Mouse (Mus musculus) telencephalon, adult 2 months (tissue): Measurements from ENCODE around the gene Adnp.
"Not testable (repeated sequence)": the region's sequence is repeated elsewhere in the genome, so short reads cannot be mapped to it uniquely, and the experiment has no call there.

Experiments used
- DNase-seq: peaks from one replicate; pipeline ENCODE4 v3.0.0-alpha.2; 2011; ENCODE audit warnings: low read depth, low spot score

Gene Adnp

GRCm38 (mm10) chr2:168205681-168206631, 956 bp downstream of the Adnp start:
- DNase-seq = no peak

DNA sequence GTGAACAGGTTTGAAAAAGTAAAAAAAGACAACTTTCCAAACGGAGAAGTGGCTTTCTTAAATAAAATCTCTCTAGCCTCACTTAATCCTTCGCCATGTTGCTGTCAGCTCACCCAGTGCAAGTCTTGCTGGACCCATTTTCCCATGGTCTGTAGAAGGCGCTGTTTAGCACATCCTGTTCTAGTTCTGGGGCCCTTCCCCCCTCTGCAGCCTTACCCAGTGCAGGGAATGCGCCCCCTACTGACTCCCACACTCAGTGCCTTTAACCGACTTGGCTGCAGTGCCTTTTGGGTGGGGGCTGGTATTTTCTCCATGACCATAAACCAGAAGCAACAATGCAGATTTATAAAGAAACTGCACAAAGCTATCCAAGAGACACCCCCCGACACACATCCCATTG, 1.6 kb downstream of the Adnp start:
- peak; percentile 95 for DNase-seq

GRCm38 (mm10) chr2:168204476-168204999, 2.4 kb downstream of the Adnp start:
- DNase-seq = no peak

- DNase-seq = no peak
These were observed 6.8 kb downstream of the Adnp start for GRCm38 (mm10) chr2:168200014-168200691.

DNA sequence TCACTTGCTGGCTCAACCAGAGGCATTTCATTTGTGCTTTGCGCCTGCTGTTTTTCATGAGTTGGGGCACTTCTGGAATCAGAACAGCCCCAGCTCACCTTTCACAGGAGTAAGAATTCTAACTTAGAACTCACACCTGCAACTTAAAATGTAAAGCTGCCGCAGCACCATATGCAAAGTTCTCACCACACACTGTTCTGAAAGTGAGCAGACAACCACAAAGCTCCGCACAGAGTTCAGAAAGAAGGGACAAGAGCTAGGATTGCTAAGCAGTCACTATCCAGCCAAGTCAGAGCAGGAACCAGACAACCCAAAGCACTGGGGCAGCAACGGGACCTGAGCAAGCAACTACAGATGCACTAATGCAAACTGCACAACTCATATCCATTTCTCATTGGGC, 7.4 kb downstream of the Adnp start:
- no peak for DNase-seq

DNA sequence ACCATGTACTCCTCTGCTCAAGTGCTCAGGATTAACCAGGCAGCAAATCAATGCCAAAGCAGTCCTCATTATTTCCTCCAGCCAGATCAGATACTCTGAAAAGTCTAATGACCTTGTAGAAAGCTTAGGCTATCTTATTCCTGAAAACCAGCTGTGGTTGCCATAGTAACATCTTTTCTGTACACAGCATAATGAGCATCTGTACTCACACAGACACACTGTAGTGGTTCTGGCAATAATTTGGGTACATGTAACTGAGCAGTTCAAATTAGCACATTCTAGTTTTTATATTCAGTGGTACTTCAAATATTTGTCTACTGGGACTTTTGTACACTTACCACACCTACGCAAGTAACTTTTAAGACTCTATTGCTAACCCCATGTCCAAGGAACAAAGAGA, 8.5 kb downstream of the Adnp start:
- DNase-seq = no peak

DNA sequence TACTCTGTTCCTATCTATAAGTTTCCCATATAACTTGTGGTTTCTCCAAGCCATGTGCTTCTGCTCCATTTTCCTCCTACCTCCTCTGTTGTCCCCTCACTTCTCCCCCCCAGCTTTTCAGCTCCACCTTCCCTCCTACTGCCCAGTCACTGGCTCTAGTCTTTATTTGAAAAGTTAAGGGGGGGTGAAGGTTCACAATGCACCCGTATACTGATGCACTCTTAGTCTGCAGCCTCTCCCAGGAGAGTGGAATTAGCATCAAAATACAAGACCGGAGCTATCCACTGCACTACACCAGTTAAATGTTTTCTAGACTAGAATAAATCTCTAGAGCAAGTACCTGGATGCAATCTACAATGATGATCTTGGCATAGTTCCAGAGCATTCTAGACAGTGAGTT, 11.2 kb downstream of the Adnp start:
- no peak for DNase-seq

- no peak for DNase-seq
These were observed 13.2 kb downstream of the Adnp start for GRCm38 (mm10) chr2:168193685-168194084.

GRCm38 (mm10) chr2:168191856-168192255, 15.1 kb downstream of the Adnp start:
- DNase-seq = no peak

GRCm38 (mm10) chr2:168175946-168176345, 31.0 kb downstream of the Adnp start:
- DNase-seq = no peak

DNA sequence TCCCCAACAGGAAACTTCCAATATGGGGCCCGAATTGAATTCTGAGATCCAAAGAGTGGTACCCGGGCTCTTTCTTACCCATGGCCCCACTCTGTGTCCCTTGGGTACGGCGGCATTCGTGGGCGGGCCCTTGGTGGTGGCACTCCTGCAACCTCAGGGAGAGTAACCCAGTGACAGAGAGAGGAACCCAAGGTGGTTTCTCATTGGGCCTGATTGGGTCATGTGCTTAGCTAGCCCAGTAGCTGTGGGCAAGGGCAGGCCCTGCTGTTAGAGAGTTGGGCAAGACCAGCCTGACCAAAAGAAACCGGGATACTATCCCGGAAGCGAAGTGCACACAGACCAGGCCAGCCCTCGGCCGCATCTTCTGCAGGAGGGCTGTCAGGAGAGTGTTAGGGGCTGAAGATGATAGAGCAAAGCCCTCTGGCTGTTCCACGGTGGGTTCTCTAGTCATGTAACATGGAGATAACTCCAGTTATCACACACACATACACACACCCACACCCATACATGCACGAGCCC, 36.7 kb downstream of the Adnp start:
- no peak for DNase-seq

DNA sequence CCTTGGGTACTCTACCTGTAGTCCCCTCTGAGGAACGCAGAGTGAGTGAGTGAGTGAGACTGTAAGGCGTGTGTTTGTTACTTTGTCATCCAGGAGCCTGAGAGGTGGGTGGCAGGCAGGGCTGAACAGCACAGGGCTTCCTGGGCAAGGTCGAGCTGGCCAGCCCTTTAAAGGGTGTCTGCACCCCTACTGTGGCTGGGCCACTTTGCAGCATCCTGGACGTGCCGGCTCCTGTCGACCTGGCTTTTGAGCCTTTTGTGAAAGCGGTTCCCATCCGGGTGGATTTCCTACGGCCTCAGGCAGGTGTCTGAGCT, 37.2 kb downstream of the Adnp start:
- no peak for DNase-seq

DNA sequence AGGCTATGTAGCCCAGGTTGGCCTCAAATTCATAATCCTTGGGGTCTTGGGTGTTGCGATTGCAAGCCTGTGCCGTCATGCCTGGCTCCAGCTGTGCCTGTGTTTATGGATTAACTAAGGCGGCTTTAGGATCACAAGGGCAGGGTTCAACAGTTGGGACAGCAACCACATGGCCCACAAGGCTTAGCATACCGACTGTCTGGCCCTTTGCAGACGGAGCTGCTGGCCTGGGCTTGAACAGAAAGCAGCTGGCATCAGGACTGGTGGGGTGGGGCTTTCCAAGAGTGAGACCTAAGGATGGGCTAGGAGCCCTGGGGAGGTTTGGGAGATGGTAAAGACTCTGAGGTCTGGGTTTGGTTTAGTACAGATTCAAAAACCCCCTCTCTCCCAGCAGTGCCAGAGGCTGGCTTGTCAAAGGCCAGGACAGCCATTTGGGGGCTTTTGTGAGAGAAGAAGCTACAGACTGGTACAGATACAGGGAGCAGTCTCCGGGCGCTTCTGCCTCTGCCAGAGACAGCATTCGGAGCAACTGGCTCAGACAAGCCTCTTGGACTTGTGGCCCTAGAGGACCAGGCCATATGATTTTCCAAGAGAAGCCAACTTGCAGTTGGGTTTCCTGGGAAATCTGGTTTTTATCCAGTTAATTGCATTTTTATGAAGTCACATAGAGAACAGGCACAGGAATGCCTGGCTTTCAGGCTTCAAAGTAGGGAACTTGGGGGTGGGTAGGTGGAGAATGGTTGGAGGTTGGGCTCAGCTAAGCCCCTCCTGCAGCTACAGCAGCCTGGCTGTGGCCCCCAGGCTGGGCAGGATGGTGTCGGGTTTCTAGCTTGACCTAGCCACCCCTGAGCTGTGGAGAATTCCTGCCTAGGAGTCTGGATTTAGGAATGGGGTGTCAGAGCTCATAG, 37.8 kb downstream of the Adnp start:
- DNase-seq = no peak

DNA sequence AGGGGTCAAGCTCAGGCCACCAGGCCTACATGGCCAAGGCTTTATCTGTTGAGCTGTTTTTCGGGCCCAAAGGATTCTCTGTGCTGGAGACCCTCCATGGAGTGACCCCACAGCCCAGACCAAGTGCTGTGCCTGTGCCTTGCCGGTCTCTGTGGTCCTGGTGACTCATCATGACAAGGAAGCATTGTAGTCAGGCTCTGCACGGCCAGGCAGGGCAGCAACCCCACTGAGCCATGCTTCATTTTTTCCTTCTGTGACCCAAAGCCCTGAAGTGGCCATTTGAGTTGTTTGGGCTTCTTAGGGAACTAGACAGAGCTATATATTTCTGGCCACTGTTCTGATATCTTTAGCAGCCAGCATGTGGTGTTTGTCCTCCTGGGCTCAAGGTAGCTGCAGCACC, 39.1 kb downstream of the Adnp start:
- no peak for DNase-seq

- no peak for DNase-seq
These were observed 40.0 kb downstream of the Adnp start for GRCm38 (mm10) chr2:168166750-168167460.

GRCm38 (mm10) chr2:168161978-168162377, 44.9 kb downstream of the Adnp start:
- DNase-seq = no peak

GRCm38 (mm10) chr2:168161514-168161971, 45.4 kb downstream of the Adnp start:
- no peak for DNase-seq

DNA sequence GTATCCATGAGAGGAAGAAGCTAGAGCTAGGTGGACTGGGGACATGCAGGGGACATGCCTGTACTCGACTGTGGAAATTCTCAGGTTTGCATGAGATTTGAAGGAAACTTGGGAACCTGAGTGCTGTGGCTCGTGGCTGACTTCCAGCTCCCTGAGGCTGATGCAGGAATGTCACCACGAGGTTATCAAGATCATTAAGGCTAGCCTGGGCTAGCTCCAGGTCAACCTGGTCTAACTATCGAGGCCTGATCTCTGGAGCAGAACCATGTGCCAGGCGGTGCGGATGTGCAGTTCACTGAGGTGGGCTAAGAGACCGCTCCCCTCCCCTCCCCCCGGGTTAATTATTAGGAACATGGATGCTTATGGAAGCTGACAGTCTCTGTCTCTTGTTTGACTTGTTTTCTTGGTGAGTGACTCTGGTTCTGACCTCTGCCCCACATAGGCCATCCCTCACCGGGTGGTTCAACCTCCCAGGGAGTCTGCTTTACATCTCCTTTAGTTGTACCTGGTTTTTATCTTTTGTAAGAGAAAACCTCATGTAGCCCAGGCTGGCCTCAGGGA, 46.5 kb downstream of the Adnp start:
- no peak for DNase-seq

DNA sequence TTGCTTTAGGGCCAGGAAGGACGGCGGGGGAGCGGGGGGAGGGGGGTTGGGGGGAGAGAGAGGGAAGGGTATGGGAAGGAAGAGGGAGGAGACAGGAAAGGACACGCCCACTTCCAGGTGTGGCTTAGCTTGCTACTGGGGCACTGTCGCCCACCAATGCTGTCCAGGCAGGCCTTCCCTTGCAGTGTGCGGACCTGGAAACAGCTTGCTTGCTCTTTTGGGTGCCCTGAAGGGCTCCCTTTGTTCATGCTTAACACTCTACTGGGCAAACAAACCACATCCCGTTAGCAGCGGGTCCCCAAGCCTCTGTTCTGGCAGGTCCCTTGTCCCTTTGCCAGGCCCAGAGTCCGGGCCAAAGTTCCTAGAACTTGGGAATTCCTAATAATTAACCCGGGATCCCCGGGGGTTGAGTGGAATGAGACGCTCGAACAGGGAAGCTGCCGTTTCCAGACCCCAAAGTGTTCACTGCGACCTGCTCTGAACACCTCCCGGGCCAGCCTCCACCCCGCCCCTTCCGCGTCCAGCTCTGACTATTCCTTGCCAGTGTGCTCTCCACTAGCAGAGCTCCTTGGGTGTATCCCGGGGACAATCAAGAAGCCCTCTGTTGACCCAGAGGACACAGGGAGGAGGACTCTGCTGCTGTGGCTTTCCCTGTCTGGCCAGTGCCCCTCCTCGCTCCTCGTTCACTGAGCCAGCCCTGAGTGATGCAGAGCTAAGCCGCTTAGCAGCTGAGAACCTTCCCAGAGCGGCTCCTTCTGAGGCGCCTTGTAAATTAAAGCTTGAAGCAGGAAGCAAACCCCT, 47.8 kb downstream of the Adnp start:
- DNase-seq = no peak

DNA sequence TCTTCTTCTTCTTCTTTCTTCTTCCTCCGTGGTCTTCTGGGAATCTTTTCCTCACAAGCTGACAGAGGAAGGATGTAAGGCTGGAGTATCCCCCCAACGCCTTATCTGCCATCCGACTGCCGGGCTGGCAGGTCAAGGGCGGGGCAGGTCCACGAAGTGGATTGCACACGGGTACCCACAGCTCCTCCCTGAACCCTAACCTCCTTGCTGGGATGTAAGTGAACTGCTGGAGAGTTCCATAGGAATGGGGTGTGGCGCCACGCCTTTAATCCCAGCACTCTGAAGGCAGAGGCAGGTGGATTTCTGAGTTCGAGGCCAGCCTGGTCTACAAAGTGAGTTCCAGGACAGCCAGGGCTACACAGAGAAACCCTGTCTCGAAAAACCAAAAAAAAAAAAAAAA, 48.9 kb downstream of the Adnp start:
- DNase-seq = not testable (repeated sequence)
